Mouse (Mus musculus) left cerebral cortex, adult 18-20 months (tissue): ENCODE measurements around the gene Adam8. TPM values are rescaled to one million over a fixed set of nuclear protein-coding genes. Genes with fewer than 3 reads are reported as not detected.

Experiments
- DNase-seq, 2 experiments: peaks; one replicate each; pipeline ENCODE4 v3.0.0; 2021 to 2022; ENCODE audit warnings: low spot score in 2 of 2, mixed read lengths in 1 of 2
- total RNA-seq, 2 experiments: library from RNA; stranded (reverse); gene quantifications; 2 replicates each; pipeline ENCODE4 v1.2.3; 2021

The Adam8 gene
- total RNA-seq, 2 experiments from 2014 or later = 3.3 TPM

DNA sequence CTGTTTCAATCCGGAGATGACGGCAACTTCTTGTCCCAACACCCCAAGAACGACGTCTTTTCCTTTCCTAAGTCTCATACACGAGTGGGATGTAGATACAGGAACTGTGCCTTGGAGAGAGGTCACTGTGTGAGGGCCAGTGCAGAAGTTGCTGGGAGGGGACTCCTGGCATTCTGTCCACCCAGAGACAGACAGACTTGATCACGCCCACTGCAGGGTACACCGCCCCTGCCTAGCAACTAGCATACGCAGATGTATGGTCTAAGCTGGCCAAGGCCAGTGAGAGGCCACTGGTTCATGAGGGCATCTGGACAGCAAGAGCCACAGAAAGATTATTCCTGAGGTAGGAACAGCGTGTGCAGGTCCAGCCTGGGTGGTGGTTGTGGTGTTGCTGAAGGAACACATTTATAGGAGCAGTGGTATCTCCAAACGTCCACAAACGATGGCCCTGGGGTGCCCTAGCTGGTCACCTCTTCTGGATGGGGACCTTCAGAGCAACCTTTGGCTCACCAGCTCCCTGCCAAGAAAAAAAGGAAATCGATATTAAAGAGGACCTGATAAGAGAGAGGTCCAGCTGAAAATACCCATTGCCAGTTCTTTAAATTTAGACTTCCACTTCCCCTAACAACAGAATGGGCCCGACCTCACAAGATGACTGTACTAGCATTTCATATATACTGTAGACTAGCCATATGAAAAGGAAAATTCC is 13.2 kb downstream of the Adam8 start:
- DNase-seq = no peak

DNA sequence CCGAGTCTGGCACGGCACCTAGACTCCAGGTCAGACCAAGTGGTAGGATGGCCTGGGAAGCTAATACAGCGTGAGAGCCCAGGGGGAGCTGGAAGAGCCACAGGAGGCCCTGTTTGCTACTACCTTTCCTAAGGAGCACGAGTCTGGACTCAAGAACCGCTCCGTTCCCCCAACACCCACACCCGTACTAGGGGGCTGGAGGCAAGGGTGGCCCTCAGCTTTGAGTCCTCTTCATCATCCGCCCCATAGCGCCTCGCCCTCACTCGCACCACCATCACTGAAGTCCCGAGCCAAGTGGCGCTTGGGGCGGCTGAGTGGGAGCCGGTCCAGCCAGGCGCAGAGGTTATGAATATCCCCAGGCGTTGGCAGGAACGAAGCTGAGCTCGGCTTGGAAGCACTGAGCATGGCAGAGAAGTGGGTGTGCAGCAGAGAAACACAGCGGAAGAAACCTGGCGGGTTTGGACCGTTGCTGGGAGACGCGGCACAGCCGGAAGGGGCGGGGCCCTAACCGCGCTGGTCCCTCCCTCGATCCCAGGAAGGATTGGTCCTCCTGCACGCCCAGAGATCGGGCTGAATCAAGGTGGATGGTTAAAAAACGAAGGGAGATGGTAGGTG is 14.0 kb downstream of the Adam8 start, which contains the start of gene 6430531B16Rik:
6430531B16Rik (minus strand) TSS at position 478 of the 615 bp plus-strand sequence.
- peak; percentile 87 to 93 for DNase-seq

DNA sequence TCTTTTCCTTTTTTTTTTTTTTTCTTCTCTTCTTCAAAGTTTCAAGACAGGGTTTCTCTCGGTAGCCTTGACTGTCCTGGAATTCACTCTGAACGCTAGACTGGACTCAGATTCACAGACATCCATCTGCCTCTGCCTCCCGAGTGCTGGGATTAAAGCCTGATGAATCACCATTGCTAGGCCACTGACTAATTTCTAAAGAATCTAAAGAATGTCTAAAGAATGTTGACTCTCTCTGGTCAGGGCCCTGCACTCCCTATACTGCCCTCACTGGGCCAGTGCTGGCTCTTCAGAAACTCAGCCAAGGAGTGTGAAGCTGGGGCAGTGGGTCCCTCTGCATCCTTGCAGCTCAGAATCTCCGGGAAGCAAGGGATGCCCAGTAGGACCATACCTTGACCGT is 16.9 kb downstream of the Adam8 start:
- no peak for DNase-seq

DNA sequence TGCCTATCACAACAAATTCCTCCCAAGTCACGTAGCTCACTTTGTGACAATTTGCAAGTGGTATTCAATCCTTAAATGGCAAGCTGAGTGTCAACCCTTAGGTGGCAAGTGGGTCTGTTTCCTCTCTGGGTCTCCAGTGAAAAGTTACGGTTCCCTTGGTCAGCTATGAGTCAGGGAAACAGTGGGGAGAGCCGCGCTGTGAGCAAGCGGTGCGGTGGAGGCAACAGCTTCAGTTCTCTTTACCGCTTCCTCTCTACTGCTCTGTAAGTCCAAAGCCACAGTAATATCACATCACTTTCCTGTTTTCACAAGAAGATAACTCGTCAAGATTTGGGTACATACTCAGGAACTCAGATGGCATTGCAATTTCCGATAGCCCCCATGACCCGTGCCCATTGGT is 18.1 kb downstream of the Adam8 start:
- DNase-seq = no peak

DNA sequence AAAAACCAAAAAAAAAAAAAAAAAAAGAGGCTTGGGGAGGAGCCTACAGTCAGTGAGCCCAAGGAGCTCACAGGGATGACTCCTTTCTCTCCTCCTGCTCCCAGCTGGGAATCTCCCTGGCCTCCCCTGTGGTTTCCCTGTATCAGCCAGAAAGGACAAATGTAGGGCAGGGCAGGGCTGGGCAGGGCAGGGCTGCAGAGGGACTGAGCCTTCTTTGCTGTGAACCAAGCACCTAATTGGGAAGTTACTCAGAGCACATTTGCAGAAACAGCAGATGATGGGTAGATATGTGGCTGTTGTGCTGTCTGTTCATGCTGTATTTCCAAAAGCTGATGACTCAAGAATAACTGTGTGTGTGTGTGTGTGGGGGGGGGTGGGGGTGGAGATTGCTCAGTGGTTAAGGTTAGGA is 19.4 kb downstream of the Adam8 start:
- DNase-seq = no peak

DNA sequence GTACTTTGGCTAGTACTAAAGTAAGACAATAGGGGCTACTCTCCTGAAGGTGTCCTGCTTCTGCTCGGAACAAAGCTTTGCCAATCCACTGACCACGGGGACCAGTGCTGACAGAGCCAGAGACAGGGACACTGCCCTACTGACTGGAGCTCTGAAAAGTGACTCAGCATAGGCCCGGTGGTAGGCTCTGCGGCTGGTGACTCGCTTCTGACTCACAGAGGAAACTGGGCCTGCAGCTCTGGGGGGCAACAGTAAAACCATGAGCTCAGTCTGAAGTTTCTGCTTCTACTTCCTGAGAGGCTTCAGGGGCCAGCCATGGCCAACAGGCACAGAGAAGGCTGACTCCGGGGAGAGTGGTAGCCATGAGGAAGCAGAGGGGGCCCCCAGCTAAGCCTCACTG is 20.9 kb downstream of the Adam8 start:
- DNase-seq = no peak

DNA sequence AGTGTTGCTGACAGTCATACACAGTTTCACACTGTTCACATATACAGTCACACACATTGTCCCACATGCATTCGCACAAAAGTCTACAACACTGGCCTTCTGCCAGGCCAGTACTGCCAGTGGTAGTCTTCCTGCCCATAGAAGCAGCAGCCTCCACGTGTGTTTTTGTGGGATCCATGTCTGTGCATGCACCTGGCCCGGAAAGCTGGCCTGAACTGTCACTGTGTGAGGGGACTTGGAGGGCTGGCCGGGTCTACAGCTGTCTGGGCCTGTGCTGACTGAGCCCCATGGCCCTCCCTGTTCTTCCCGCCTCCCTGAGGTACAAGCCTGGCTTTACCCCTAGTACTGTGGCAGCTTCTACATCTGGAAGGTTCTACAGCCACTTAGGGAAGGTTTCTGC is 21.4 kb downstream of the Adam8 start:
- DNase-seq = no peak

DNA sequence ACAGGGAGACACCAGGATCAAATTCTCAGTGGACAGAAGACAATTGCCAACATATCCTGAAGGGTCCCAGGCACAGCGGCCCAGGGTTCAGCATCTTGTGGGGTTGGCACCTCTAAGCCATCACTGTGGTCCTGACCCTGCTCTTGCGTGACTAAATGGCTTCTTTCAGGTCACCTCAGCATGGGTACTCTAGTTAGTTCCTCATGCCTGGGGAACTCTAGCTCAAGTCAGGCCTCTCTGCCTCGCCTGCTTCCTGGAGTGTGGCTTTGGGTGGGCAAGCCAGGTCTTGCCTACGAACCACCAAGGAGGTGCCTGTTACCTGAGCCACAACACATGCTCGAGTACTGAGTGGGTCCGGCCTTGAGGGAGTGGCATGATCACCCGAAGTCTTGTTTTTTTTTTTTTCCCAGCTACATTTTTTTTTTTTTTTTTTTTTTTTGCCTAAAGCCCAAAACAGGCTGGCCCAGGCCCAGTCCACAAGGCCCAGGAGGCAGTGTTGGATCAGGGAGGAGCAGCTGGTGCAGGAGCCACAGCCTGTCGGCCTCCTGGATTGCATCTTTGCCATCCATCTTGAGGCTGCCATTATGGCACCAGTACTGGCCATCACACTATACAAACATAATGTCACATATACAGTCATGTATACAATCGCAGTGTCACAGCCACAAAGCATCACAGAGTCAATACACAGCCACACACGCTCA is 22.0 kb downstream of the Adam8 start:
- DNase-seq = no peak

DNA sequence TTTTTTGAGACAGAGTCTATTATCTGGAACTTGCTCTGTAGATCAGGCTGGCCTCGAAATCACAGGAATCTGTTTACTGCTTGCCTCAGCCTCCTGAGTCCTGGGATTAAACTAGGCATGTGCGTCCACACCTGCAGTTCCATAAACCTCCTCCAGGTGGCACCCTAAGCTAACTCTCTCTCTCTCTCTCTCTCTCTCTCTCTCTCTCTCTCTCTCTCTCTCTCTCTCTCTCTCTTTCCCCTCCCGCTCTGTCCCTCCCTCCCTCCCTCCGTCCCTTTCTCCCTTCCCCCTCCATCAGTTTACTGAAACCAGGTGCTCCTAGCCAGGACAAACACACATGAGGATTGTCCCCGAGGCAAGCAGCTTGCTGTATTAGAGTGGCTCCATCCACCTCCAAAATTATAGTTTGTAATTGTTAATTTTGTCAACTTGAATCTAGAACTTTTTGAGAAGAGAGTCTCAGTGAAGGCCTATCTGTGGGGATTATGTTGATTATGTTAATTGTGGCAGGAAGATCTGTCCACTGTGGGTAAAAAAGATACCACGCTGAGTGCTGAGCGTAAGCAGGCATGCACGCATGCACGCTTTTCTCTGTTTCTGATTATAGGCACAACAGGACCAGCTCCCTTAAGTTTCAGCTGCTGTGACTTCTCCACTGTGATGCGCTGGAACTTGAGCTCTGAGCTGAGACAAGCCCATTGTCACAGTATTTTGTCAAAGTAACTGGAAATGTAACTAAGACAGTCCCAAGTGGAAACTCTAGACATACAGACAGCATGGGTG is 22.8 kb downstream of the Adam8 start:
- DNase-seq = peak; percentile 82 to 95

DNA sequence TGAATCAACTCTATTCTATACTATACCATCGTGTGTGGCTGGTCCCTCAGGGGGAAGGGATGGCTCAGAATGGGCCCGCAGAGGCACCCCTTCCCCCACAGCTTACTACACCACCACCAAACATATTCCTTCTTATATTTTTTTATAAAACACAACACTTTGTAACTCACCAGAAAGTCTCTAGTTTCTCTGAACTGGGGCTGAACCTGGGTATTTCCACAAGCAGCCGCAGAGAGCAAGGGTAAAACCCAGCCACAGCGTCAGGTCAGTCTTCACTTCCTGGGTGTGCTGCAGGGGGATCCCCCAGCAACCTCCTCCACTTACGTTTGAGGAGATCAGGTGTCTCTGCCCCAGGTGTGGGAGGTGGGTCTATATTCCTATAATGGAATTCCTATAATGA is 23.9 kb downstream of the Adam8 start:
- no peak for DNase-seq

DNA sequence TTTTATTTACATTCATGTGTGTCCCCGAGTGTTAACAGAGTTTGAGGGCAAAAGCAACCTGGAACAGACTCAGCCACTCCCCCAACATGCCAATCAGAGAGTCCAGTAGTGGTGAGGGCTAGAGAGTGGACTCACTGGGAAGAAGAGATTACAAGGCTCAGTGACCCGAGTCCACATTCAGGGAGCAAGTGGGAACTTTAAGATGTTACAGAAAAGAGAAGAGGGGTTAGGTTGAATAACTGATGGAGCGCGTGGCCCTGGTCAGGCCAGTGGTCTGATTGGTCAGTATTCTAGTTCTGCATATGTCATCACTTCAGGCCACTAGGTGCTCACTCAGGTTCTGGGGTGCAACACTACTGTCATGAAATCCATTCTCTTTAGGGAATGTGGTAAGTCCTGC is 25.2 kb downstream of the Adam8 start:
- no peak for DNase-seq

DNA sequence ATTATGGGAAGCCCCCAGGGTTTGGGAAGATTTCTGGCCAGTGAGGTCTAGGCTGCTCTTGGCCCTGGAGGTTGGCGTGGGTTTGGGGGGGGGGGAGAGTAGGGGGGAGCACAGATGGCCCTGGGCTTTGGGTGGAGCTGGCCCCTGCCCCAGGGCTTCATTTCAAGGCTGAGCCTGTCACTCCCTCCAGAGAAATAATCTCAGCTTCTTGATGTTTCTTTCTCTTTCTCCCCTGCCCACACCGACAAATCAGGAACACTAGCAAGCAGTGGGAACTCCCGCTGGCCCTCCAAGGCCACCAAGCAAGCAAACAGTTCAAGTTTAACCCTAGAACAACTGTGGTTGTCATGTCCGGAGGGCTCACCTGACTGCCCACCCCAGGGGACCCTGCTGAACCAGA is 28.5 kb downstream of the Adam8 start:
- no peak for DNase-seq

DNA sequence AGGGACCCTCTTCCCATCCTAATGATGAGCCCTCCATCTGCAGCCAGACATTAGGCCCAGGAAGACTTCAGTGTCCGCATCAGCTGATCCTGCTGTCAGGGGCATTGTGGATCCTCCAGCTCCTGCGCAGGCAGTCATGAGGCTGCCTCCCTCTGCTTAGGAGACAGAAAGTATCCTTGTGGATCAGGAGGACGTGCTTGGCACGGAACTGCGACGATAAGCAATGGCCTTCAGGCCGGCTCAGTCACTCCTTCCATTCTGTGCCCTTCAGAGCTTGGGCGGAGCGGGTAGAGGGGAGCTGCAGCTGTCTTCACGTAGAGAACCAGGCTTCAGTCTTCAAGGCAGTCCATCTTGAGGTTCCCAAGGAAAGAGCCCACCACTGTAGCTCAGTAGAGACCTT is 31.2 kb downstream of the Adam8 start:
- DNase-seq = no peak

DNA sequence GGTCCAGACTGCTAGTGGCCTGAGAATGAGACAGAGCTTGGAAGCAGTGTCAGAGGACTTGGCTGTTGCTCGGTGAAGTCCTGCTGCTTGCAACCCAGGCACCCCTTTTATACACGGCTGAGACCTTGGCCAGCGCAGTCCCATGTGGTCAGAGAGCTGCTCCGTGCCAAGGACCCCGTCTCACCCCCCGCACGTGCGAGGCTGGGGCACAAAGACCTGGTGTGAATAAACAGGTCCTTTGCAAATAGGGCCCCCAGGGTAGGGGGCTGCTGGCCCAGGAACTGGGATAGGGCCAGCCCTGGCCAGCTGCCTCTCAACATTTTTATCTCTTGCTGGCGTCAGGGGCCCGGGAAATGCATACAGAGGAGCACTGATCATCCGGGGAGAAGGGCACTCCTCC is 34.4 kb downstream of the Adam8 start:
- no peak for DNase-seq

DNA sequence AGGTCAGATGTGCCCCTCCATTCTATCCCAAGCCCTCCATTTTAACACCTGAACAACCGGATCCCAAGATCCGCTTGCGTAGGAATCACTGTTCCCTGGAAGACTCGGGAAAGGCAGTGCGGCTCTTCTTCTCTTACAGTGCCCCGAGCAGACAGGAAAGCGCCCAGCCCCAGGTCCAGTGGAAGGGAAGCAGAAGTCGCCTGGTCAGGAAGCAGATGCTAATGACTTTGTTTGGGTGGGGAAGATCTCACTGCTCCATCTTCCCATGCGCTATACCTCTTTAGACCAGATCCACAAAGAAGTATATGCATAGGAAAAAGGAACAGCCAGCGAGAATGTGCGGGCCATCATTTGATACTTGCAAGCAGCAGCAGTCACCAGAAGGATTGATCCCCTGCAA is 34.9 kb downstream of the Adam8 start:
- no peak for DNase-seq

DNA sequence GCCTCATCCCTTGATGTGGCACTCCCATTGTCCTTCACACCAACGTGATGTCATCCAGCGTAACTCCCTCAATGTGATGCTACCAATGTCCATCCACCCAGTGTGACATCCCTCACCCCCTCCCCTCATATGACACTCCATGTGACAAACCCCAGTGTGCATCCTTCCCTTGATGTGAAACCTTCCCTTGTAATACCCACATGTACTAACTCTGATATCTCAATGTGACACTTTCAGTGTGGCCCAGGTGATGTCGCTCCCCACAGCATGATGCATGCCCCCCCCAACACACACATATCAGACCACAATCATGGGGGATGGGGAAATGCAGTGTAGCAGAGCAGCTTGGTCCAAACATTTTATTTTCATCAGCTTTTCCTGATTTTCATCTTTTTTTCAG is 35.7 kb downstream of the Adam8 start:
- no peak for DNase-seq

DNA sequence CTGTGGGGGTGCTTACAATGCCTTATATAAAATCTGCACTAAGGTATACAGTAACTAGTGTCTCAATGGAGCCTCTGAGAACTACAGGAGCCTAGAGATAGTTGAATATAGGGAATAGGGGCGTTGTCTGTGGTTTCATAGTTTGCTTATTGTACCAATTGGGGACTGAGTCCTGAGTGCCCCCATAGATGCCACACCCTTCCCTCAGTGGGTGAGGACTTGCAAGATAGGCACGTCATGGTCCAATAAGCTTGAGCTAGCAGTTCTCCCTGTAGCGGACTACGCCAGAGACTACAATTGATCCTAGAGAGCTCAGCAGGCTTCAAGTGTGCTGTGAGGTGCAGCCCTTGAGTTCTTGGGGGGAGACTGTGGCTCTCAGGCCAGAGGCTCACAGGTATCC is 36.9 kb downstream of the Adam8 start:
- no peak for DNase-seq

DNA sequence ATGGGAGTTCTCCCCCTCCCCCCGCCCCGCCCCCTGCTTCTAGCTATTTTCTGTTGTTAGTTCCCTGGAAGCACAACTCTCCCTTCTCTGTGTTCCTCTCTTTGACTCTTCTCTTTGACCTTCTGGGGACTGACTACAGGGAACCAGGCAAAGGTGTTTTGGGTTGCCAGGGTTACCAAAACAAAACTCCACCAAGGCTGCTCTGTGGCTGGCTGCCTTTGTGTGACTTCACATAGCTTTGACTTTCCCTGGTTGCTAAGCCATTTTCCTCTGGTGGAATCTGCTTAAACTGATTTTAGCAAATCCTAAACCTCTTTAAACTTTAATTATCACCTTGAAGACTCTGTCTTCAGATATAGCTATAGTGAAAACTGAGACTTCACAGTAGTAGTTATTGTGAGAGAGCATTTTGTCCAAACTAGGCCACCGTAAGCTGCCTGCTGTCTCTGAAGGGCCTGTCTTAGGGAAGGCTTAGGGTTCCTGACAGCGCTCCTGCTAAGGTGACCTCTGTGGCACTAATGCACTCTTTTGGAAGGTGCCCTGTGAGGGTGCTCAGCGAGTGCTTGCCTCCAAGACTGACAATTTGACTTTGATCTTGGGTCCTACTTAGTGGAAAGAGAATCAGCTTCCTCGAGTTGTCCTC is 40.2 kb downstream of the Adam8 start:
- no peak for DNase-seq

DNA sequence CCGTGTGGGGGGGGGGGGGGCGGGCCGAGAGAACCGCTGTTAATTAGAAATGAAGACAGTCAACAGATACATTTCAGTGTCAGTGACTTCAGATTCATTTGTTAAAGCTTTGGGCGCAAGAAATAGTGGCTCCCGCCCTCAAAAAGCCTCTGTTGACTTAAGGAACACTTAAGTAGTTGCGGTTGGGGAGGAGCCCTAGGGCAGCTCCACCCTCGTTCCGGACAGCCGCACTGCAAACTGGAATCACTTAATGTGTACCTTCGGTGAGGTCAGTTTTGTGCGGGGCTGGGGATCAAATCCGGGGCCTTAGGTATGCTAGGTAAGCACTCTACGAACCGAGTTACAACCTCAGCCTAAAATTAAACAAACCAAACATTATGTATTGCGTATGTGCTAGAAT is 41.3 kb downstream of the Adam8 start:
- DNase-seq = no peak

DNA sequence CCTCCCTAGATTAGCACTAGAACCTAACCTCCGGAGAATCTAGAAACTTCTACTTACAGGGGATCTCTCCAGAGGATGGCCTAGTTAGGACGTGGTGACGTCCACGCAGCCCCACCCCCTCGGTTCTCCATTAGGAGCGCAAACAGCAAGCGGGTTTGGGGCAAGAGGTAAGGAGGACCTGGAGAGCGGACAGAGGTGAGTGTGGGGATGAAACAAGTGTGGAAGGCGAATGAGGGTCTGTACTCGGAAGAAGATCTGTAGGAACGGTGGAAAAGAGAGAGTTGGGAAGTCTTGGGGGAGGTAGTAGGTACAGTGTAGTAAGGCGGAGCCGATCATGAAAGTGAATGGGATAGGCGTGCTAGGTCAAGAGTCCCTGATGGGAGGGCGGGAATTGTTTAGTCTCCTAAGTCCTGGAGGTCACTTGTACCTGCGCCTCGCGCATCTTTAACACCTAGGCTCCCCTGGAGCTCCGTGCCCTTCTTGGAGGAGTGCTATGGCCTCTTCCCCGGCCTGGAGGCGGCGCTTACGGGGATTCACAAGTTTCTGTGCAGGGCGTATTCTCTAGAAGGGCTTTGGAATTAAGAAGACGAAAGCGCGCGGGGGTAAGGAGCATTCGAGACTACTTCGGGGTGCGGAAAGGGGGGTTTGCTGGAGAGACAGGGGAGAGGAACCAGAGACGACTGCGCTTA is 41.9 kb downstream of the Adam8 start:
- DNase-seq = no peak

DNA sequence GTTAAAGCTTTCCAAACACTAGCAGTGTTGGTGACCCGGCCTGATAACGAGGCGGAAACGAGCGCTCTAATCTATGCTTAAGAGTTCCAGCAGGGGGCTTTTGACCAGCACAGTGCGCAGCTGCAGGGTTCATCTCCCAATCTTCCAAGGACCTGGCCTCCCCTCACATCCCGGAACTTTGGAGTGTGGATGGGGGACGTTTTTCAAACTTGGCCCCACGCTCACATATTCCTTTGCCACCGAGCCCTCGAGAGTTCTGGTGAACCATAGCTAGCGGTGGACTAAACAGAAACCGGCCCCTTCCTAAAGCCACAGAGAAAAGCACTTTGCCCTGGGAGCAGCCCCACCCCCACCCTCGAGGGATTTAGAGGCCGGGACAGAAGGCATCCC is 42.5 kb downstream of the Adam8 start:
- no peak for DNase-seq
